Mouse (Mus musculus): Measurements from ENCODE around the gene Pyy. TPM values are rescaled to one million over a fixed set of nuclear protein-coding genes. Genes with fewer than 3 reads are reported as not detected.
A peak's percentile ranks its signal among the peaks of the same experiment; 100 is the strongest.

Gene Pyy
- polyA plus RNA-seq, 1 experiment from 2014 or later: not detected

GRCm38 (mm10) chr11:102145471-102146001 is 37.9 kb upstream of the Pyy start, which contains the start of gene Nags:
Gene Nags, plus strand, starts transcription at chr11:102145513.
- peak within 1 kb of the TSS; percentile 81 for H3K27ac ChIP-seq (ENCODE audit: low read depth)
- DNase-seq (peak; percentile 72), ATAC-seq (peak; percentile 14)
- H3K9me3 ChIP-seq (ENCODE audit: low read length): no peaks in the 10 kb centered on the region
- peak within 1 kb of the TSS; percentile 69 for H3K9ac ChIP-seq (replicated peaks)
- peak within 1 kb of the TSS; percentile 75 for H3K4me2 ChIP-seq (ENCODE audit: low read depth, low read length)
- 2% methylated on average over 43 of the region's 50 CpGs for WGBS (ENCODE audit: insufficient replicate concordance)
- no peak for TF ChIP-seq CTCF (IDR thresholded peaks at IDR 0.05; ENCODE audit: low read depth)
- no peak for TF ChIP-seq EP300 (IDR thresholded peaks at IDR 0.05; ENCODE audit: low read depth)
- peaks cover 33% of the 10 kb centered on the region for H3K27me3 ChIP-seq (ENCODE audit: insufficient read depth, low read length)
- no peaks in the 10 kb centered on the region; the same call in none of the 2 replicates for H3K36me3 ChIP-seq (replicated peaks; ENCODE audit: insufficient read depth, low read length)
- peaks cover 5% of the 10 kb centered on the region; the same call in 1 of the 2 replicates for H3K4me1 ChIP-seq (ENCODE audit: insufficient read depth)
- peak within 1 kb of the TSS; percentile 57 for H3K4me3 ChIP-seq (ENCODE audit: low read depth, low read length)

GRCm38 (mm10) chr11:102144957-102145470 is 37.4 kb upstream of the Pyy start:
- Histone ChIP-seq H3K9me3 (ENCODE audit: low read length) (no peaks in the 10 kb centered on the region), H3K4me2 (ENCODE audit: low read depth, low read length) (peak overlapping the region; percentile 75), H3K36me3 (replicated peaks; ENCODE audit: insufficient read depth, low read length) (no peaks in the 10 kb centered on the region; the same call in none of the 2 replicates), H3K27me3 (ENCODE audit: insufficient read depth, low read length) (peaks cover 33% of the 10 kb centered on the region), H3K9ac (replicated peaks) (peak overlapping the region; percentile 69; the same call in 1 of the 2 replicates), H3K4me3 (ENCODE audit: low read depth, low read length) (peak overlapping the region; percentile 57), H3K4me1 (ENCODE audit: insufficient read depth) (peaks cover 5% of the 10 kb centered on the region; the same call in 1 of the 2 replicates), H3K27ac (ENCODE audit: low read depth) (peak overlapping the region; percentile 81)
- WGBS (ENCODE audit: insufficient replicate concordance): 16% methylated on average over 13 of the region's 13 CpGs
- DNase-seq (no peak), ATAC-seq (peak; percentile 63)
- no peak for TF ChIP-seq CTCF (IDR thresholded peaks at IDR 0.05; ENCODE audit: low read depth)
- TF ChIP-seq EP300 (IDR thresholded peaks at IDR 0.05; ENCODE audit: low read depth): no peak

GRCm38 (mm10) chr11:102142355-102142754 is 34.7 kb upstream of the Pyy start:
- Histone ChIP-seq H3K27me3 (ENCODE audit: insufficient read depth, low read length) (peaks cover 23% of the 10 kb centered on the region), H3K4me2 (ENCODE audit: low read depth, low read length) (peak overlapping the region; percentile 34)

GRCm38 (mm10) chr11:102140508-102140907 is 32.9 kb upstream of the Pyy start:
- H3K36me3 ChIP-seq (replicated peaks; ENCODE audit: insufficient read depth, low read length): no peaks in the 10 kb centered on the region
- DNase-seq (peak; percentile 79), ATAC-seq (no peak)
- H3K4me2 ChIP-seq (ENCODE audit: low read depth, low read length): no peak overlapping the region
- H3K9ac ChIP-seq (replicated peaks): no peak overlapping the region
- TF ChIP-seq CTCF (IDR thresholded peaks at IDR 0.05; ENCODE audit: low read depth) (peak; percentile 91), EP300 (IDR thresholded peaks at IDR 0.05; ENCODE audit: low read depth) (no peak)
- peaks cover 3% of the 10 kb centered on the region for H3K4me1 ChIP-seq (ENCODE audit: insufficient read depth)
- H3K9me3 ChIP-seq (ENCODE audit: low read length): no peaks in the 10 kb centered on the region
- no peak overlapping the region for H3K4me3 ChIP-seq (ENCODE audit: low read depth, low read length)
- H3K27ac ChIP-seq (ENCODE audit: low read depth): no peak overlapping the region
- H3K27me3 ChIP-seq (ENCODE audit: insufficient read depth, low read length): peaks cover 7% of the 10 kb centered on the region; the same call in 1 of the 2 replicates
- 3% methylated on average over 5 of the region's 5 CpGs for WGBS (ENCODE audit: insufficient replicate concordance)

More at GRCm38 (mm10) chr11:102142355-102142754, 34.7 kb upstream of the Pyy start:
- Histone ChIP-seq H3K27ac (ENCODE audit: low read depth) (peak overlapping the region; percentile 91), H3K36me3 (replicated peaks; ENCODE audit: insufficient read depth, low read length) (no peaks in the 10 kb centered on the region), H3K4me3 (ENCODE audit: low read depth, low read length) (0 out of 2 replicates have a peak overlapping the region, but pooled peaks have one; percentile 3), H3K9ac (replicated peaks) (0 out of 2 replicates have a peak overlapping the region, but pooled peaks have one; percentile 13), H3K9me3 (ENCODE audit: low read length) (no peaks in the 10 kb centered on the region), H3K4me1 (ENCODE audit: insufficient read depth) (peaks cover 8% of the 10 kb centered on the region)
- TF ChIP-seq CTCF (IDR thresholded peaks at IDR 0.05; ENCODE audit: low read depth): no peak
- TF ChIP-seq EP300 (IDR thresholded peaks at IDR 0.05; ENCODE audit: low read depth): no peak; the same call in 1 of the 2 replicates
- 60% methylated on average over 7 of the region's 7 CpGs for WGBS (ENCODE audit: insufficient replicate concordance)
- ATAC-seq: peak; percentile 80
- DNase-seq: peak; percentile 54

GRCm38 (mm10) chr11:102138447-102138740 is 30.8 kb upstream of the Pyy start:
- DNase-seq (peak; percentile 71), ATAC-seq (no peak)
- peak overlapping the region; percentile 57 for H3K4me2 ChIP-seq (ENCODE audit: low read depth, low read length)
- H3K4me3 ChIP-seq (ENCODE audit: low read depth, low read length): no peak overlapping the region
- 0% methylated on average over 18 of the region's 18 CpGs for WGBS (ENCODE audit: insufficient replicate concordance)
- no peaks in the 10 kb centered on the region for H3K36me3 ChIP-seq (replicated peaks; ENCODE audit: insufficient read depth, low read length)
- no peaks in the 10 kb centered on the region for H3K9me3 ChIP-seq (ENCODE audit: low read length)
- TF ChIP-seq CTCF (IDR thresholded peaks at IDR 0.05; ENCODE audit: low read depth) (peak; percentile 96), EP300 (IDR thresholded peaks at IDR 0.05; ENCODE audit: low read depth) (no peak)
- H3K27ac ChIP-seq (ENCODE audit: low read depth): no peak overlapping the region
- peaks cover 3% of the 10 kb centered on the region for H3K4me1 ChIP-seq (ENCODE audit: insufficient read depth)
- peaks cover 15% of the 10 kb centered on the region; the same call in 1 of the 2 replicates for H3K27me3 ChIP-seq (ENCODE audit: insufficient read depth, low read length)
- H3K9ac ChIP-seq (replicated peaks): peak overlapping the region; percentile 13; the same call in 1 of the 2 replicates

GRCm38 (mm10) chr11:102137625-102138446 is 30.2 kb upstream of the Pyy start:
- Histone ChIP-seq H3K27ac (ENCODE audit: low read depth) (no peak overlapping the region), H3K36me3 (replicated peaks; ENCODE audit: insufficient read depth, low read length) (no peaks in the 10 kb centered on the region), H3K9ac (replicated peaks) (peak overlapping the region; percentile 13; the same call in 1 of the 2 replicates), H3K4me2 (ENCODE audit: low read depth, low read length) (peak overlapping the region; percentile 57), H3K9me3 (ENCODE audit: low read length) (no peaks in the 10 kb centered on the region), H3K4me3 (ENCODE audit: low read depth, low read length) (no peak overlapping the region), H3K4me1 (ENCODE audit: insufficient read depth) (peaks cover 3% of the 10 kb centered on the region), H3K27me3 (ENCODE audit: insufficient read depth, low read length) (peaks cover 15% of the 10 kb centered on the region; the same call in 1 of the 2 replicates)
- 36% methylated on average over 13 of the region's 13 CpGs for WGBS (ENCODE audit: insufficient replicate concordance)
- TF ChIP-seq CTCF (IDR thresholded peaks at IDR 0.05; ENCODE audit: low read depth) (0 out of 2 replicates have a peak, but pooled peaks have one; percentile 6), EP300 (IDR thresholded peaks at IDR 0.05; ENCODE audit: low read depth) (no peak)
- DNase-seq (no peak), ATAC-seq (no peak)
